9 mouse cellular contexts compared by ENCODE assay signal in genomic region chr1:86441724-86441979, GRCm38 (mm10). TPM values are rescaled to one million over a fixed set of nuclear protein-coding genes. Genes with fewer than 3 reads are reported as not detected.
A peak's percentile ranks its signal among the peaks of the same experiment; 100 is the strongest.
DNase-seq lines count a peak whose midpoint lies in the region; ATAC-seq lines count a peak whose summit lies in the region.
"Had no signal": no experiment of that assay in that cellular context is flagged by ENCODE, and none has a peak within 500 bp of the region (broad histone marks: within the 10 kb centered on the region; RNA-seq: fewer than 3 reads in every experiment).

No protein-coding gene starts in this region.

- no peaks in the 10 kb centered on the region for H3K27me3 ChIP-seq in kidney, embryonic 15.5 days
- no peaks in the 10 kb centered on the region for H3K27me3 ChIP-seq in hindbrain, embryonic 14.5 days (ENCODE audit: control insufficient read depth, insufficient read depth, low read length)
- H3K27me3 ChIP-seq in midbrain, embryonic 14.5 days (ENCODE audit: control insufficient read depth, insufficient read depth, low read length), result no peaks in the 10 kb centered on the region

- no peak for ATAC-seq in kidney, embryonic 15.5 days (replicated peaks; ENCODE audit: low FRiP score)
- ATAC-seq in hindbrain, embryonic 14.5 days (ENCODE audit: low FRiP score), result no peak; the same call in 1 of the 2 replicates
- no peak for ATAC-seq in midbrain, embryonic 14.5 days (ENCODE audit: low FRiP score, low TSS enrichment)

- no peaks in the 10 kb centered on the region for H3K9me3 ChIP-seq in kidney, embryonic 15.5 days (replicated peaks)
- no peaks in the 10 kb centered on the region for H3K9me3 ChIP-seq in hindbrain, embryonic 14.5 days (ENCODE audit: control insufficient read depth, low read length)
- no peaks in the 10 kb centered on the region for H3K9me3 ChIP-seq in midbrain, embryonic 14.5 days (ENCODE audit: control insufficient read depth, low read length)

- H3K4me2 ChIP-seq in kidney, embryonic 15.5 days, result peak overlapping the region; percentile 83
- H3K4me2 ChIP-seq in hindbrain, embryonic 14.5 days (replicated peaks), result peak overlapping the region; percentile 96
- peak overlapping the region; percentile 91 for H3K4me2 ChIP-seq in midbrain, embryonic 14.5 days (ENCODE audit: low read length)

- peaks cover 60% of the 10 kb centered on the region for H3K4me1 ChIP-seq in kidney, embryonic 15.5 days
- peaks cover 11% of the 10 kb centered on the region for H3K4me1 ChIP-seq in brown adipose tissue, adult 24 weeks (ENCODE audit: control insufficient read depth, insufficient read depth, insufficient read length, low read length)
- H3K4me1 ChIP-seq in hindbrain, embryonic 14.5 days (replicated peaks; ENCODE audit: control insufficient read depth, insufficient read depth, low read length), result peaks cover 41% of the 10 kb centered on the region
- H3K4me1 ChIP-seq in midbrain, embryonic 14.5 days (ENCODE audit: control insufficient read depth, insufficient read depth, low read length), result peaks cover 33% of the 10 kb centered on the region

- H3K4me3 ChIP-seq in kidney, embryonic 15.5 days (replicated peaks), result peak overlapping the region; percentile 45
- H3K4me3 ChIP-seq in brown adipose tissue, adult 24 weeks (ENCODE audit: insufficient read depth, low read depth, low read length), result peak overlapping the region; percentile 87
- peak overlapping the region; percentile 48 for H3K4me3 ChIP-seq in hindbrain, embryonic 14.5 days (replicated peaks; ENCODE audit: low read length)
- H3K4me3 ChIP-seq in midbrain, embryonic 14.5 days (replicated peaks; ENCODE audit: low read depth, low read length), result peak overlapping the region; percentile 51

- peak overlapping the region; percentile 100 for H3K27ac ChIP-seq in kidney, embryonic 15.5 days
- peak overlapping the region; percentile 100 for H3K27ac ChIP-seq in brown adipose tissue, adult 24 weeks (replicated peaks; ENCODE audit: low read depth, low read length)
- peak overlapping the region; percentile 99 for H3K27ac ChIP-seq in hindbrain, embryonic 14.5 days
- H3K27ac ChIP-seq in midbrain, embryonic 14.5 days (replicated peaks; ENCODE audit: low read depth, low read length), result peak overlapping the region; percentile 99

- WGBS in kidney, embryonic 15.5 days, result 2% methylated on average over 5 of the region's 5 CpGs
- 0% methylated on average over 5 of the region's 5 CpGs for WGBS in hindbrain, embryonic 14.5 days
- WGBS in midbrain, embryonic 14.5 days, result 0% methylated on average over 5 of the region's 5 CpGs

- intact Hi-C loops in left cerebral cortex, postnatal 36 days (cut with DNase I), result no loop called here

- no peaks in the 10 kb centered on the region for H3K36me3 ChIP-seq in kidney, embryonic 15.5 days
- H3K36me3 ChIP-seq in hindbrain, embryonic 14.5 days (replicated peaks; ENCODE audit: control insufficient read depth, insufficient read depth), result no peaks in the 10 kb centered on the region
- no peaks in the 10 kb centered on the region for H3K36me3 ChIP-seq in midbrain, embryonic 14.5 days (ENCODE audit: control insufficient read depth, insufficient read depth, low read length)

- peak overlapping the region; percentile 74 for H3K9ac ChIP-seq in kidney, embryonic 15.5 days
- peak overlapping the region; percentile 95 for H3K9ac ChIP-seq in hindbrain, embryonic 14.5 days
- peak overlapping the region; percentile 95 for H3K9ac ChIP-seq in midbrain, embryonic 14.5 days (replicated peaks; ENCODE audit: low read length)

- DNase-seq in kidney, adult 9 months, result no peak
- DNase-seq in hindbrain, embryonic 14.5 days (ENCODE audit: low spot score), result no peak
- DNase-seq in midbrain, embryonic 14.5 days, result no peak
- no peak for DNase-seq in left cerebral cortex, postnatal 36 days (ENCODE audit: low spot score in 2 of 2)
- no peak for DNase-seq in right cerebral cortex, postnatal 25 days
- no peak for DNase-seq in retina, postnatal 1 day

RNA-seq across cellular contexts. Expression of gene Tex44, which starts 15.5 kb away (rescaled TPM):
- not detected in 2 replicates for polyA plus RNA-seq in kidney, embryonic 15.5 days (2015; fragmentation: Nextera tagmentation; extraction: Ambion mirVana)
- not detected in 2 replicates for polyA plus RNA-seq in brown adipose tissue, adult 24 weeks (2012; ENCODE audit: insufficient read depth, insufficient read length, missing spikeins)
- polyA plus RNA-seq in hindbrain, embryonic 14.5 days (2014; fragmentation: Nextera tagmentation; extraction: Ambion mirVana), result not detected in 2 replicates
- polyA plus RNA-seq in midbrain, embryonic 14.5 days (2014; fragmentation: Nextera tagmentation; extraction: Ambion mirVana), result not detected in 2 replicates
- not detected for total RNA-seq in left cerebral cortex, postnatal 36 days (2021)
- total RNA-seq: heart, postnatal 10 days had no signal

RNA-seq across cellular contexts. Expression of gene Nmur1, which starts 15.6 kb away (rescaled TPM):
- 0.13 TPM in 1 of 2 replicates, not detected in the other for polyA plus RNA-seq in kidney, embryonic 15.5 days (2015; fragmentation: Nextera tagmentation; extraction: Ambion mirVana)
- not detected in 2 replicates for polyA plus RNA-seq in brown adipose tissue, adult 24 weeks (2012; ENCODE audit: insufficient read depth, insufficient read length, missing spikeins)
- polyA plus RNA-seq in hindbrain, embryonic 14.5 days (2014; fragmentation: Nextera tagmentation; extraction: Ambion mirVana), result not detected in 2 replicates
- polyA plus RNA-seq in midbrain, embryonic 14.5 days (2014; fragmentation: Nextera tagmentation; extraction: Ambion mirVana), result not detected in 2 replicates
- total RNA-seq in left cerebral cortex, postnatal 36 days (2021), result not detected
- total RNA-seq: heart, postnatal 10 days had no signal
